Mouse (Mus musculus) kidney, postnatal 4 days (tissue): Measurements from ENCODE around the gene Cep19.
A peak's percentile ranks its signal among the peaks of the same experiment; 100 is the strongest.
"Not testable (repeated sequence)": the region's sequence is repeated elsewhere in the genome, so short reads cannot be mapped to it uniquely, and the experiment has no call there.

Experiments used
- DNase-seq, 2 experiments: peaks; one replicate each; pipeline ENCODE4 v3.0.0; 2021; ENCODE audit warnings: mixed read lengths in 2 of 2

Cep19 gene

DNA sequence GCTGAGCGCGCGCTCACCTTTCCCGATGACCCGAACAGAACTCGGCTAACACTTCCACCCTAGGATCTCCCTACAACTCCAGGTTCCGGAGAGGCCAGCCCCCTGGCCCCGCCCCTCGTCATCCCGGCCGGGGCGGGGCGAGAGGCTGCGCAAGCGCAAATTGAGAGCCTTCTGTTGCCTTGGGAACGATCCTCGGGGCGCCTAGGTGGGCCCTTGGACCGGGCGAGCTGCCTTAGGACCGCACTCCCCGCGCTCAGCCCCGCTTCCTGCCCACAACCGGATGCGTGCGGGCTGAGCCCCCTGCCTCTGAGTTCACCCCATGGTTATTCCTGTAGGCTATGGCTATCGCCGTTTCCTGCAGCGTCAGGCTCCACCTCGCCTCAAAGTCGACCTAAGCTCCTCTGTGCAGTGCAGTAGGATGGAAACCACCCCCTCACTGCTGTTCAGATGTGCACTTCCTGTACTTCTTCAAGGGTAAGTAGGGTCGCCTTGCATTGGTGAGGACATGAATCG is at the start of gene Cep19, which contains the start of gene Pigx:
Gene Cep19 (plus strand): TSS at position 163 of the 513 bp plus-strand sequence.
Gene Pigx (minus strand): TSS at position 103 of the 513 bp plus-strand sequence.
- DNase-seq = peak; percentile 91 to 95

DNA sequence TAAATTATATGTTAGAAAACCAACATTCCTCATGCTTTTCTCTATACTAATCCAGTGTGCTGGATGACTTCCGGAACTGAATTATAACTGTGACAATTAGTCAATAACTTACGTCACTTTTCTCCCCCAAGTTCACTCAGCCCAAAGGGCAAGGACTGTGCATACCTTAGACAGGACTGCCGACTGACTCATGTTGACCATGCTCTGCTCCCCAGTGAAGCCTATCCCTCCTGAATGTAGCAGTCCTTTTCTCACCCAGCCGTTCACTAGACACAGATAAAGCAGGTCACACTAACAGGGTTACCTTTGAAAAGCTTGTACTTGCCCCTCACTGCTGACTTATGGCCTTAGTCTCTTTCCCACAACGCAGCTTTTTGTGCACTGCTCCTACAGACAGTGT is 40.8 kb upstream of the Cep19 start:
- no peak for DNase-seq

DNA sequence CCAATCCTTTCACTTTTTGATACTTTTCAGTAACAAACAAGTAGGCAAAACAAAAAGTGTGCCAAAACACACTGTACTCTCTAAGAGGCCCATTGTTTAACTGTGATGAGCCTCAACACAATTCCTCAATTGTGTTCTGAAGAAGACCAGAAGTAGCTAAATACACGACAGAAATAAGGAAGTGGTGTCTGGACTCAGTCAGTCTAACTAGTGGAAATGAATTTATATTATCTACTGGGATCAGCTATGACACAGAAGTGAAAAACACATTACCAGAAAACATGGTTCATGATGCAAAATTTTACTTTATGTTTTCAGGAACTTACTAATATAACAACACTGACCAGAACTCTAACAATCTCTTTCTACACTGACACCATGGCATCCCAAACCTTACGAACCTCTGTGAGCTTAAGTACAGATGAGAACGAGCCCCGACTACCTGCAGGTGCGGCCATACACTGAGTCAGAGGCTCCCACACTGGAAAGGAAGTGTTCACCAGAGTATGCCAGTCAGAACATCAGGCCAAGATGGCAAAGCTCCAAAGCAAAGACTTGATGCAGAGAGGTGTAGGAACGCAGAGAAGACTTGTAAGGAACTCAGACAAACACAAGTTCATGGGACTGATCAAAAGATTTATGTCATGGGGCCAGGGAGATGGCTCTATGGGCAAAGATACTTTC is 39.6 kb upstream of the Cep19 start:
- no peak for DNase-seq

DNA sequence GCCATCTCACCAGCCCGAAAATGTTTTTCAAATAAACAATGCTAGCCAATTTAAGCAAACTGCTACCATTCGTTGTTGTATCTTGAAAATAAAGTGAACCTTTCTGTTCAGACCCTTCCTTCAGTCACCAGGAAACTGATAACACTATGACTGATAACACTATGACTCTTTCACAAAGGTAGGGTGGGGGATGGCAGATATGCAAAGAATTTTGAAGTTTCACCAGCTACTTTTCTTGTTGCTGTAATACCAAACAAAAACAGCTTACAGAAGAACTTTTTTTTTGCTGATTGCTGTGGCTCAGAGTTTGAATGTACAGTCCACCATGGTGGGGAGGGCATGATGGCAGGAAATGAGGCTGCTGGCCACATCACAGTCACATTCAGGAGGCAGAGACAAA is 37.4 kb upstream of the Cep19 start:
- no peak for DNase-seq

DNA sequence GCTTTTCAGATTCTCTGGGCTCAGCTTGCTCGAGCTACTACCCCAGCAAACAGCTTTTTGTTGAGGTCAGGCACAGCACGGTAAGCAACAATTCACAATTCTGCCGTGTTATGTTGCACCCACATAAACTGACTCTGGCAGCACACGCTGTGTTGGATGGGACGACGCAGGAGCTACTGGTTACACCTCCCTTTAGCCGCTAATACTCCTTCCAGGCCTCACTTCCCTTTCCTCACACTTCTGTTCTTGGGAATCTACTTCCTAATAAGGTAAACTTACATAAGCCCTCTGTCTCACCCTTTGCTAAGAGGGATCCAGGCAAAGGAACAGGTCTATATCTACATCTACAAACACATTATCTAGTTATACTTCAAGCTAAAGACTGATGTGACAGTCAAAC is 35.7 kb upstream of the Cep19 start:
- DNase-seq = no peak

DNA sequence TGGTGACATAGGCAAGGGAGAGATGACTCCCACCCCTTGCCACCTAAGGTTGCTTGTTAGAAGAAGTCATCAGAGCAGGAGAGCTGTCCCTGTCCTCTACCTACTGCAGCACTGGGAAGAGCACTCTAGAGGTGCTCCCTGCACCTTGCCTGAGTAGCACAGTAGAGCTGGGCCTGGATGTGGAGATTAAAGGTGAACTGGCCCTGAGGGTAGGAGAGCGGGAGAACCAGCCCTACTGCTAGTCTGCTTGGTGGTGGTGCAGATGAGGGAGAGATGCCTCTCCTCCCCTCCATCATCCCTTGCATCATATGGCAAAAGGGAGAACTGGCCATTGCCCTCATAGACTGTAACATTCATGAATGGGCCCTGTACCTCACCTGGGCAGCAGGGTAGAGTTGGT is 32.7 kb upstream of the Cep19 start:
- no peak for DNase-seq

DNA sequence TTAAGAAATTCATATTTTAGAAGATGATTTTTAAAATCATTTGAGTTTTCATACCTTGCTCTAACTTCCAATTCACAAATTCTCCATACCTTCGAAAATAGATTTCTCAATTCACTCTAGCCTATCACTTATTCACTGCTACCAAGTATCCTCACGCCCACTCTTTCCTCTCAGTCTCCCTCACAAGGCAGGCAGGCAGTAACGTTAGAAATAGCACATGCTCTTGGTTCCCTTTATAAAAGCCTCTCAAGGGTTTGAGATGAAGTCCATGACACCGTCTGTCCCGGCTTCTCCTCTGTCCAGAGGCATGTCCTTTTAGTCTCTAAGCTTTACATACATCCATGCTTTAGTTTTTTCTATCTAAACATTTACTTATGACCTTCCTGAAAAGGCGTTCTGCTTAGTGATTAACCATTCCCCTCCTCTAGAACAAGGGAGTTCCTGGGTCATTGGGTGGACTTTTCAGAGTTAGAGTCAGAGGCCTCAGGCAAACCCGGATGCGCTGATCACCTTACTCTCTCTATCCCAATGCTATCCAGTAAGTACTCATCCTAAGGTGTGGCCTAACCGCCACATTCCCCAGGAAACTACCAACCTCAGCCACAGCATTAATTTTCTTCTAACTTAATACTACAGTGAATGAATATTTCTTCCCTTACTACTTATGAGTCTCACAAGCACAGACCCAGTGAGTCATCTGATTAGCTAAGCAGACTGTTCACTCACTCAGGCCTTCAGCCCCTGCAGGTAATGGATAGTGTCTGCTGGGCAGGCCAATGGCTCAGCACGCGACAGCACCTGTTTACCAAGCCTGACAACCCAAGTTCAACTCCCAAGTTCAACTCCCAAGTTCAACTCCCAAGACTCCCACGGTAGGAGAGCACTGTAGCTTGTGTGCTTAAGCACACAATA is 31.0 kb upstream of the Cep19 start:
- peak in 1 of 2 experiments; percentile 19 for DNase-seq

DNA sequence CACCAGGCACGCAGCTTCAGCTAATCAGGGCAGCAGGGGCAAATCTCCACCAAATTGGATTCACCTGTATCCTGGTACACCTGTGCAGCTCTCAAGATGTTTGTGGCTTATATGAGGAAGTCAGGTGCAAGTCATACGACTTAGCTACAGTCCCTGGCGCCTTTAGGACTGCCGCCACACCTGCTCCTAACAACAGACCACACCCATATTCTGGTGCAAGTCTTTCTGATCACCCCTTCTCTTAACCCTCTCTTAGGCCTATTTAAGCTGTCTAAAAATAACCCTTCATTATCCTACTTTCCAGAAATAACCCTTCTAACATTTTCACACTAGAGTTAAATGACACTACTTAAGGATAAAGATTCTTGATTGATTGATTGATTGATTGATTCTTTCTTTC is 29.5 kb upstream of the Cep19 start:
- not testable (repeated sequence) for DNase-seq

DNA sequence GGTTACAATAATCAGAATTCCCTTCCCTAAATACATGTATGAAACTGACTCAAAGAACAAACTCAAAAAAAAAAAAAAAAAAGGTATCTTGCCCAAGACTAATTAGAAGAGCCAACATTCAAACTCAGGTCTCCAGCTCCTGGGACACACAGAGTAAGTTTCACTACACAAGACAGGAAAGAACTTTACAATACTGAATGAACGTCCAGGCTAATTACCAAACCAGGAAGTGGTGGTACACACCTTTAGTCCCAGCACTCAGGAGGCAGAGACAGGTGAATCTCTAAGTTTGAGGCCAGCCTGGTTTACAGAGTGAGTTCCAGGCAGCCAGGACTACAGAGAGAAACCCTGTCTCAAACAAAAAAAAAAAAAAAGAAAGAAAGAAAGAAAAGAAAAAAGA is 23.8 kb upstream of the Cep19 start:
- DNase-seq = no peak

DNA sequence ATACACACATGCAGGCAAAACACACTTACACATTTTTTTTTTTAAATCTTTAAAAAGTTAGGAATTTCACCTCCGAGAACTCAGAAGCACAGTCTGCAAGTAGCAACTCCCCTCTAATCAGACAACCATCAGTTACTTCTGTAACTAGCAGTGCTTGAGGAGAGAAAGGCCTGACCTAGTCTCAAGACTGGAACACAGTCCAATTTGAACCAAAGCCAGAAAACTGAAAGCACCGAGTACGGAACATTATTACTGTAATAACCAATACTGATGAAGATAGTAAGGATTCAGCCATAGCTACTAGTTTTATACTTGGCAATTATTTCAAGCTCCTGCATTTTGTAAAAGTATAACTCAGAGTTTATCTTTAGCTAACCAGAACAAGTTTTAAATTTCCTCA is 23.2 kb upstream of the Cep19 start:
- DNase-seq = no peak

DNA sequence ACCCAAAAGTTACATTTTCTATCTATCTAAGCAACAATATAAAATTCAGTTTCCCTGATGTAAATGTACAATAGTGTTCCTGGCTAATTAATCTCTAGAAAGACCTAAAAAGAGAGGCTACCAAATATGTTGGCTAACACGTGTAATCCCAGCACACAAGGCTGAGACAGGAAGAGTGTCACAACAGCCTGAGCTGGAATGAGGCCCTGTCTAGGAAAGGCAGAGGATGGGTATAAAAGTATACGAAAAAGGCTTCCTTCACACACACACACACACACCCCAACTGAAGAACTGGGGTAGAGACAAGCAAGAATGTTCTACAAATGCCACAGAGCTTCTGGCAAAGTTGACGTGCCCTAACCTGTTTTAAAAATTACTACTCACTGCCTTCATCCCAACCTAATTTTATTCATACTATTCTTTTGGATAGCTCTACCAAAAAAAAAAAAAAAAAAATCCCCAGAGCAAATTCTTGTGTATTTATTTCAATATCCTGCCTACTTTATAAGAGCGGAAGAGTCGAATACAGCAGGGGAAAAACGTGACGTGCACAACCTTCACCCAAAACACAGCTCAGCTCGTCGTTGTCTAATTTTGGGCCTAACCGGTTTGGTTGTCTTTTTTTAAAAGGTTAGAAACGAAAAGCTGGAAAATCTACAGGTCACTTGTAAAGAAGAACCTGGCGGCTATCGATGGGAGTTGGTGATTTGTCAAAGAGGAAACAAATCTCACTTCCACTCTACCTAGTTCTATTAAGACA is 21.8 kb upstream of the Cep19 start:
- DNase-seq = no peak

DNA sequence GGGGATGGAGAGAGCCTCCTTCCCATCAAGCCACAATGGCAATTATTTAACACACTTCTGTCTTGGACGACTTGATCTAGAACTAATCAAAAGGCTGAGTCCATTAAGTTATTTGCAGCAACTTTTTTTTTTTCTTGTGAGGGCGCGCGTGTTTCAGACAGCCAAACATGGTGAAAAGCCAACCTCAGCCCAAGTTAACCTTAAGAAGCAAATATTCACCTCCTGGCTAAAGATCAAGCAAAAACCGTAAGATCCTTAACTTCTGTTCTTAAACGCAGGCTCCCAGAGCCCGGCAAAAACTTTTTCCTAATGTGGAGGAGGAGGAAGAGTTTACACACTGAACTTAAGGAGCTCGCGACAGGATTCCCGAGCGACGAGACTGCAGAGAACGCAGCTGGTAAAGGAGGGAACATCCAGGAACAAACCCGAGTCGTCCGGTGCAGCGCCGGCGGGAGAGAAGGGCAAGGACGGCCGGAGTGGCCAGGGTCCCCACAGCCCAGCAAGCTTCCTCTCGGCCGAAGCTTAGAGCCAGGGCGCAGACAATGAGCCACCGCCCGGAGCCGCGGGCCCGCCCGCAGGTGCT is 21.1 kb upstream of the Cep19 start:
- DNase-seq = no peak

DNA sequence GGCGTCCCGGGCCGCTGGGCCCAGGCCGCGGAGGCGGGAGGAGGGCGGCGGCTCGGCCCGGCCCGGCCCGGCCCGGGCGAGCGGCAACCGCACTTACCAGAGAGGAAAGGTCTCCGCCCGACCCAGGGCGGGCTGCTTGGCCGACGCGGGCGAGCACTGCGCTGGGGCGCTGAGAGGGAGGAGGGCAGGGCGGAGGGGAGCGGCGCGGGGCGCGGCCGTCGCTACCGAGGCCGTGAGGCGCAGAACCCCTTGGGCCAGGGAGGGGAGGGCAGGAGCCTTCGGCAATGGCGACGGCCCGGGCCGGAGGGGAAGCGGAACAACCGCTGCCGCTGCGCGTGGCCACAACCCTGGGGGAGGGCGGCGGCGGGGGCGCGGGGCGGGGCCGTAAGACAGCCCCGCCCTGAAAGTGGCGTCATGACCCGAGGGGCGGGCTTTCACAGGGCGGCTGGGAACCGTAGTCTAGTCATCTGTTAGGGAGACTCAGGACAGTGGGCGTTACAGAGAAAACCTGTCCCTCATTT is 20.5 kb upstream of the Cep19 start, which contains the start of gene Pak2:
Gene Pak2 (minus strand): TSS at position 352 of the 521 bp plus-strand sequence.
- peak; percentile 91 to 93 for DNase-seq

DNA sequence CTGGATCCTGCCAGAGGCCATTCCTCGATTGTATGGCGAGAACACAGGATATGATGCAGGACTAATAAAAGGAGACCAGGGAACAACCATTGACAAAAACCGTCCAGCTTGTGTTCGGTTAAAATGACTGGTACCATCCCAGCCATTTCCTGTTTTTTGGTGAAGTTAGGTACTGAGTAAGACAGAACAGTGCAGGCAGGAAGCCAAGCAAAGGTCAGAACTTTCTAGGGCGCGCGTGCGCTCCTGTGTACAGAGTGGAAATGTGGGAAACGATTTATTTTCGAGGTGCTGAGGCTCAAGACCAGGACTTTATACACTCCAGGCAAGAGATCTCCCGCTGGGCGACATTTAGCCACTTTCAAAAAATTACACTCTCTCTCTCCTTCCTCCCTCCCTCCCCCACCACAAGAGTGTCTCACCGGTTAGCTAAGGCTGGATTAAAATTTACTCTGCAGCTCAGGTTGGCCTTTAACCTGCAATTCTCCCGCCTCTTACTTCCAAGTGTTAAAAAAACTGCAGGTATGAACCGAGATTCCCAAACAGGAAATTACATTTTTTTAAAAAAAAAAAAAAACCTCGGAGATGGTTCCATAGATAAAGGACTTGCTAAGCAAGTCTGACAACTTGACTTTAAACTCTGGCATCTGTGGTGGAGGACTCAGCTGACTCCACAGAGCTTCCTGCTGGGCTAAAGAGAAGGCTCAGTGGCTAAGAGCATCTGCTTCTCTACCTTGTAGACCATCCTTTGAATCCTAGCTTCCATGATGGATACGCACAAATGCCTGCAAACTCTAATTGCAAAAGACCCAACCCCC is 11.8 kb upstream of the Cep19 start:
- DNase-seq = peak; percentile 55 to 71

DNA sequence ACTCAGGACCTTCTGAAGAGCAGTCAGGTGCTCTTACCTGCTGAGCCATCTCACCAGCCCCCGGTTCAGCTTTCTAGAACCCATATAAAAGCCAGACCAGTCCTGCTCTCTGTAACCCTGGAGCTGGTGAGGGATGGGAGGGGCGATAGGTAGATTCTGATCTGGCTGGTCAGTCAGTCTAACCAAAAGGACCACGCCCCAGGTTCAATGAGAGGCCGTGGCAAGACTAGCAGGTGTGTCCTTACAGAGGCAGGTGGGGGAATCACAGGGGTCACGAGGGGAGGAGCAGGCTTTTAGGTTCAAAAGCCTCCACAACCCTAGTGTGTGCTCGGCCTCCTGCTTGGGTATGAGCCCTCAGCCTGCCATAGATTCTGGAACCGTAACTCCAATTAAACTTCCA is 8.1 kb upstream of the Cep19 start:
- no peak for DNase-seq

DNA sequence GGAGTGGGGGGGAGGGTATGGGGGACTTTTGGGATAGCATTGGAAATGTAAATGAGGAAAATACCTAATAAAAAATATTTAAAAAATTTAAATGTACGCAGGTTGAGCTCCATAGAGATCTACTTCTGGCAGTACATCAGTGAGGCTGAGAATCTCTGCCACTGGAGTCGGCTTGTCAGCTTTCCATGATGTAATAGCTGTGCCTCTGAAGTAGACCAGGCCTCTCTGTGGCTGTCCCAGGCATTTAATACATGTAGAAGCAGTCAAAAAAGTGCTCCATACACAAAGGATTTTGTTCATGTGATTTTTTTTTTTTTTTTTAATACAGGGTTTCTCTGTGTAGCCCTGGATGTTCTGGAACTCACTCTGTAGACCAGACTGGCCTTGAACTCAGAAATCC is 1.8 kb upstream of the Cep19 start:
- not testable (repeated sequence) for DNase-seq

DNA sequence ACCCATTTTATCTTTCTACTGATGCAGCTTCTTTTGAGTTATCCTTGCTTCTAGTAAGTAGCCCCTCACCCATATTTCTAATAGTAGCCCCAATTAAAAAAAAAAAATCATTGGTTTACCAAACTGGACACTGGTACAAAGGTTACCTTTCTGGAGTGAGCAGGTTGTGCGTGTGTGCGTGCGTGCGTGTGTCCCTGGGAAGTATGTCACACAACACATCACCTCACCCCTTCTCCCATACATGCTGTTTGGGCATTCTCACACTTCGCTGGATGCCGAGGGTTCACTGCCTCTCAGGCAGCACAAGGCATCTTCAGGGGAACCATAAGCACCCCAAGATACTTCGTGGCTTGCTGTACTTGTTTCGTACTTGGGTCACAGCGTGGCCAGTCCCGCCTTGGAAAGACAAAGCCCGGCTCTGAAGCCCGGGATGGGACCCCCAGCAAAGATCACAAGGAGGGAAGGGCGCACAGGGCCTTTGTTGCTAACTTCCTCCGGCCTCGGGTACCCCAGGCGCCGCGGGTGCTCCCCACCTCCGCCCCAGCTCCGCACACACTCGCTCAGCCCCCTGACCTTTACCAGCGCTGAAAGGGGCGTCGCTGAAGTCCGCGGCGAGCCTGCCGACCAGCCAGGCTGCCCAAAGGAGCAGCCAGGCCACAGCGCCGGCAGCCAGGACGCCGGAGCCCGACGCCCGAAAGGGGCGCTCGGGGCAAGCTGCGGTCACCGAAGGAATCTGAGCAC is 533 bp upstream of the Cep19 start:
- DNase-seq = no peak

DNA sequence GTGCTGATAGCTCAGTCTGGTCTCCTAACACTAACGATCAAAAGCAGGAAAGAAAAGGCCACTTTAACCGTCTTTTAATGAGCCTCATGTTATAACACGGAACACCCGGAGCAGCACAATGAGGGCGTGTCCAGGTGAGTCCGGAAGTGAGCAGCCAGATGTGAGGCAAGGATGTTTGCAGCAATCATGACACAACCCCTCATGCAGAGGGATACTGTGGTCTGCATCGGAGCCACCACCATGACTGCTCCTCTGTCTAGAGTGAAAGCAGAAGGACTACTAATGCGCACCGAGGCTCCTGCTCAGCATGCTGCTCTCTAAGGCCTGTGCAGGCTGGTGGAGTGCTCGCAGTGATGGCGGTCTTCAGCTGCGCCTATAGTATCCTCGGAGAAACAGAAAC is 2.7 kb downstream of the Cep19 start:
- DNase-seq = no peak

DNA sequence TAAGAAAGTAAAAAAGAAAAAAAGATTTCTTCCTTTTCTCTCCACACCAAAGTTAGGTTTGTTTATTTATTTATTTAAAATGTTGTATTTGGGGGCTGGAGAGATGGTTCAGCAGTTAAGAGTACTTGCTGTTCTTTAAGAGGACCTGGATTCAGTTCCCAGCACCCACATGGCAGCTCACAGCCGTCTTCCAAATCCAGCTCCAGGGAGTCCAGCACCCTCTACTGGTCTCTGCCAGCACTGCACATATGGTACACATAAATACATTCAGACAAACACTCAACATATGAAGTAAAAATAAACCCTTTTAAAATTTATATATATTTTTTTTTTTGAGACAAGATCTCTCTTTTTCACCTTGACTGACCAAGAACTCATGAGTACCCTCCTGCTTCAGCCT is 6.1 kb downstream of the Cep19 start:
- DNase-seq = no peak

DNA sequence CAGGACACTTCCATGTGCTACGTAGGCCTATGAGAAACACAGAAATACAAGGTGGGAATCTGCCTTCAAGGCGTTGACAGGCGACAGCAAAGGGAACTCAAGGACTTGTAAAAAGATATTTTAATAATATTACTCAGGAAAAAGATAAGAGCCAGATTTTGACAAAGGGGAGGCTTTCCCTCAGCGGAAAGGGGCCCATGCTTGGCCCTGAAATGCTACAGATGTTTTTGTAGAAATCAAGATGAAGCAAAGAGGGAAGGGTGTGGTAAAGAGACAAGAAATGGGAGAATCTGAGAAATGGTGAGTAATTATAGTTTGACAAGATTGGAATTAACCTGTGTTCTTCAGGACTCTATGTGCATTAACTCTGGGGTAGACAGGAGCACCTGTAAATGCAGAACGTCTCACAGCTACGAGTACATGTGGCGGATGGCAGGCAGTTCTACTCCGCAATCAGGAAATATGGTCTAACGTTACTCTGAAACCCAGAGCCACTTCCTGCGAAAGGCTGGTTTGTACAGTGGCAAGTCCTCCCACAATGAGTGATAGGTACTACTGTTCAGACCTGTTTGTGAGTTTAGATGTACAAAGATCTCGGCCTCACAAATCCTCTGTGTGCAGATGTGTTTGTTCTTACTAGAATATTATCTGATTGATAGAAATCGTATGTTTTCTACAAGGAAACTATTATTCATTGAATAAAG is 7.9 kb downstream of the Cep19 start:
- no peak for DNase-seq
